Mouse (Mus musculus) hindbrain, embryonic 11.5 days (tissue): Measurements from ENCODE around the gene Slco6d1. TPM values are rescaled to one million over a fixed set of nuclear protein-coding genes. Genes with fewer than 3 reads are reported as not detected.
A peak's percentile ranks its signal among the peaks of the same experiment; 100 is the strongest.
"Not testable (repeated sequence)": the region's sequence is repeated elsewhere in the genome, so short reads cannot be mapped to it uniquely, and the experiment has no call there.

Experiments
- ATAC-seq: fragments of 200-750 bp; cut with Nextera tagmentation; 2 replicates; pipeline ENCODE4 v1.8.0; 2017; ENCODE audit warnings: mild to moderate bottlenecking, moderate TSS enrichment, moderate library complexity; ENCODE audit not compliant: low FRiP score
- DNase-seq: peaks from one replicate; pipeline ENCODE4 v3.0.0-alpha.2; 2015; ENCODE audit warnings: low spot score
- H3K27ac ChIP-seq: fragments of 300-500 bp; sonication (generic); 2 replicates; pipeline ENCODE4 v1.5.1; 2014; ENCODE audit warnings: mild to moderate bottlenecking, low read depth, low read length
- H3K27me3 ChIP-seq: fragments of 300-500 bp; sonication (generic); 2 replicates; pipeline ENCODE4 v1.6.1; 2014; ENCODE audit warnings: mild to moderate bottlenecking, low read length, moderate library complexity, mixed read lengths; ENCODE audit not compliant: control insufficient read depth, insufficient read depth
- H3K36me3 ChIP-seq: fragments of 300-500 bp; sonication (generic); 2 replicates; pipeline ENCODE4 v1.6.1; 2014; ENCODE audit warnings: mild to moderate bottlenecking, low read length, moderate library complexity, mixed read lengths; ENCODE audit not compliant: control insufficient read depth, insufficient read depth
- H3K4me1 ChIP-seq: fragments of 300-500 bp; sonication (generic); replicated peaks from 2 replicates; pipeline ENCODE4 v1.6.1; 2014; ENCODE audit warnings: low read length, mixed read lengths; ENCODE audit not compliant: control insufficient read depth, insufficient read depth
- H3K4me2 ChIP-seq: fragments of 300-500 bp; sonication (generic); replicated peaks from 2 replicates; pipeline ENCODE4 v1.6.1; 2014; ENCODE audit warnings: mild to moderate bottlenecking, low read depth, low read length
- H3K4me3 ChIP-seq: fragments of 300-500 bp; sonication (generic); 2 replicates; pipeline ENCODE4 v1.5.1; 2014; ENCODE audit warnings: low read depth, low read length
- H3K9ac ChIP-seq: fragments of 300-500 bp; sonication (generic); 2 replicates; pipeline ENCODE4 v1.6.1; 2014; ENCODE audit warnings: low read depth, low read length
- H3K9me3 ChIP-seq: fragments of 300-500 bp; sonication (generic); 2 replicates; pipeline ENCODE4 v1.6.1; 2016; ENCODE audit warnings: low read length; ENCODE audit not compliant: control insufficient read depth
- WGBS: fragments of 180-500 bp; shearing (Covaris S2); extraction: QIAGEN DNeasy Blood & Tissue Kit; methylation state at CpG from one replicate; pipeline ENCODE4 v1.1.7; 2014; 5-methylcytosine and 5-hydroxymethylcytosine counted together
- polyA plus RNA-seq: library from polyadenylated mRNA; unstranded; fragments of >200 nt; fragmentation: Nextera tagmentation; extraction: Ambion mirVana; gene quantifications from 2 replicates; pipeline ENCODE4 v1.2.1, GENCODE M21; 2014

Slco6d1 gene
- not detected in 2 replicates for polyA plus RNA-seq

GRCm38 (mm10) chr1:98420824-98421223, at the start of gene Slco6d1:
TSS of gene Slco6d1 (plus strand) at chr1:98421124.
- 87% methylated on average over 10 of the region's 10 CpGs for WGBS
- Histone ChIP-seq H3K9me3 (no peaks in the 10 kb centered on the region), H3K36me3 (no peaks in the 10 kb centered on the region), H3K27me3 (no peaks in the 10 kb centered on the region), H3K27ac (no peak within 1 kb of the TSS), H3K4me3 (no peak within 1 kb of the TSS), H3K9ac (no peak within 1 kb of the TSS), H3K4me2 (no peak within 1 kb of the TSS), H3K4me1 (no peaks in the 10 kb centered on the region)
- ATAC-seq (no peak), DNase-seq (no peak)

- no peaks in the 10 kb centered on the region for H3K27me3 ChIP-seq
- H3K9ac ChIP-seq = no peak overlapping the region
- no peaks in the 10 kb centered on the region for H3K9me3 ChIP-seq
- H3K4me3 ChIP-seq = no peak overlapping the region
- DNase-seq (no peak), ATAC-seq (no peak)
- H3K27ac ChIP-seq = no peak overlapping the region
- H3K4me2 ChIP-seq = no peak overlapping the region
- no peaks in the 10 kb centered on the region for H3K36me3 ChIP-seq
- no peaks in the 10 kb centered on the region for H3K4me1 ChIP-seq
Measured at GRCm38 (mm10) chr1:98392001-98392400, 28.9 kb upstream of the Slco6d1 start.

GRCm38 (mm10) chr1:98447929-98448328, 27.0 kb downstream of the Slco6d1 start:
- WGBS = 83% methylated on average over 4 of the region's 4 CpGs
- Histone ChIP-seq H3K4me1 (no peaks in the 10 kb centered on the region), H3K4me2 (no peak overlapping the region), H3K4me3 (no peak overlapping the region), H3K27me3 (no peaks in the 10 kb centered on the region), H3K27ac (no peak overlapping the region), H3K9ac (no peak overlapping the region), H3K9me3 (no peaks in the 10 kb centered on the region), H3K36me3 (no peaks in the 10 kb centered on the region)
- ATAC-seq (no peak), DNase-seq (no peak)

- H3K27ac ChIP-seq, DNase-seq, ATAC-seq, H3K36me3 ChIP-seq, H3K4me3 ChIP-seq, H3K27me3 ChIP-seq, H3K4me2 ChIP-seq, H3K9ac ChIP-seq, H3K9me3 ChIP-seq, H3K4me1 ChIP-seq: not testable (repeated sequence)
- 94% methylated on average over 8 of the region's 8 CpGs for WGBS
Measured at GRCm38 (mm10) chr1:98459224-98459623, 38.3 kb downstream of the Slco6d1 start.

- not testable (repeated sequence) for DNase-seq, H3K27ac ChIP-seq, H3K4me2 ChIP-seq, H3K36me3 ChIP-seq, H3K27me3 ChIP-seq, H3K9ac ChIP-seq, H3K4me3 ChIP-seq, ATAC-seq, H3K4me1 ChIP-seq, H3K9me3 ChIP-seq
- WGBS = 80% methylated on average over 1 of the region's 1 CpGs
Measured at GRCm38 (mm10) chr1:98476381-98476780, 55.5 kb downstream of the Slco6d1 start.

- Histone ChIP-seq H3K9me3 (no peaks in the 10 kb centered on the region), H3K36me3 (no peaks in the 10 kb centered on the region), H3K9ac (no peak overlapping the region), H3K27ac (no peak overlapping the region), H3K4me2 (no peak overlapping the region), H3K27me3 (no peaks in the 10 kb centered on the region), H3K4me3 (no peak overlapping the region), H3K4me1 (no peaks in the 10 kb centered on the region)
- DNase-seq (no peak), ATAC-seq (no peak)
- WGBS = 86% methylated on average over 2 of the region's 2 CpGs
Measured at GRCm38 (mm10) chr1:98479243-98479642, 58.3 kb downstream of the Slco6d1 start.

- ATAC-seq (no peak), DNase-seq (no peak)
- Histone ChIP-seq H3K27ac (no peak overlapping the region), H3K9me3 (no peaks in the 10 kb centered on the region), H3K4me3 (no peak overlapping the region), H3K27me3 (no peaks in the 10 kb centered on the region), H3K4me1 (no peaks in the 10 kb centered on the region), H3K4me2 (no peak overlapping the region), H3K36me3 (no peaks in the 10 kb centered on the region), H3K9ac (no peak overlapping the region)
- 86% methylated on average over 2 of the region's 2 CpGs for WGBS
Measured at GRCm38 (mm10) chr1:98505982-98506381, 85.1 kb downstream of the Slco6d1 start.

- Histone ChIP-seq H3K4me2 (no peak overlapping the region), H3K36me3 (no peaks in the 10 kb centered on the region), H3K4me1 (no peaks in the 10 kb centered on the region), H3K27ac (no peak overlapping the region), H3K9ac (no peak overlapping the region), H3K4me3 (no peak overlapping the region), H3K9me3 (no peaks in the 10 kb centered on the region), H3K27me3 (no peaks in the 10 kb centered on the region)
- 86% methylated on average over 2 of the region's 2 CpGs for WGBS
- ATAC-seq = no peak
- peak; percentile 2 for DNase-seq
Measured at GRCm38 (mm10) chr1:98522977-98523376, 102.1 kb downstream of the Slco6d1 start.

- no peak for DNase-seq
- ATAC-seq = no peak
- Histone ChIP-seq H3K36me3 (no peaks in the 10 kb centered on the region), H3K9me3 (no peaks in the 10 kb centered on the region), H3K4me2 (no peak overlapping the region), H3K27me3 (no peaks in the 10 kb centered on the region), H3K4me1 (no peaks in the 10 kb centered on the region), H3K9ac (no peak overlapping the region), H3K27ac (no peak overlapping the region), H3K4me3 (no peak overlapping the region)
Measured at GRCm38 (mm10) chr1:98523537-98523936, 102.6 kb downstream of the Slco6d1 start.
